Mouse (Mus musculus) C2C12 (cell line): Measurements from ENCODE around the gene Nelfb.

Experiments used
- CTCF ChIP-seq: IDR thresholded peaks from one replicate; pipeline ENCODE4 v1.5.1; 2011; ENCODE audit not compliant: control insufficient read depth, insufficient read depth, insufficient read length
- MAX ChIP-seq: IDR thresholded peaks from one replicate; pipeline ENCODE4 v1.6.1; 2011; ENCODE audit warnings: mild to moderate bottlenecking, control low read depth

- no peak for TF ChIP-seq MAX
- TF ChIP-seq CTCF, result no peak
Observed at GRCm38 (mm10) chr2:25156177-25156576, 55.1 kb downstream of the Nelfb start.
